Mouse (Mus musculus): ENCODE results near the gene Sema3e.

Sema3e gene

DNA sequence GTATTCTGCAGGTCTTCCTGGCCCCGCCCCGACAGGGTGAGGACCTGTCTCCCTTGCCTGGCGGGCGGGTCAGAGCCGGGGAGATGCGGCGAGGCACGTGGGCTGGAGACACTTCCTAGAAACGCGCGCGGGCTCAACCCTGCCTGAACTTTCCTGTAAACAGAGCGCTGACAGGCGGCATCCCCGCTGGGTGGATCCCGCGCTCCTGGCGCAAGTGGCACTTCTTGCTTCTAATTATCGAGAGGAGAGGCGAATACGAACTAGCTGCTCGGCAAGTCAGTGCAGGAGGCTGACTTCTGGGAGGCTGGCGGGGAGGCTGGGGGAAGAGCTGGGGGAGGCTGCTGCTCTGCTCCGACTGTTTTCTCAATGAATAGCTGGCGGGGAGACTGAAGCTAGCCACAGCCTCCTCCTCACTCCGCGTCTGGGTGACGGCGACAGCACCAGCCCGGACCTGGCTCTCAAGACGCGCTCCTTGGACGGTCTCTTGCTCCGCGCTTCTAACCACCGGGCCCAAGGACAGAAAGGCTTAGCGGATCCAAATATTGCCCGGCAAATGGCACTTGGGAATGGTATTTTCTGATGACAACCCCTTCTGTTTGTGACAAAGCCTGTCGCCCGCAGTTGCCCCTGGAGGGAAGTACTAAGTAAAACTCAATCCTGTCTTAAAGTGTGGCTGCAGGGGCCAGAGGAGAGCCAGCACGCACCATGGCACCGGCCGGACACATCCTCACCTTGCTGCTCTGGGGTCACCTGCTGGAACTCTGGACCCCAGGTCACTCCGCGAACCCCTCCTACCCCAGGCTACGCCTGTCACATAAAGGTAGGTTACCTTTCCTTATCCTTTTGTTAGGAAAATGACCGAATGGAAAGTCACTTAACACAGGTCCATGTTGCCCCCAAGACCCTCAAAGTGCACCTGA, at the start of gene Sema3e:
TSS of gene Sema3e (plus strand) at position 72 of the 920 bp plus-strand sequence.
- DNase-seq (ENCODE audit: low spot score in 2 of 2), result peak; percentile 14 to 17

- DNase-seq (ENCODE audit: low spot score in 2 of 2), result no peak
Measured at GRCm38 (mm10) chr5:13977576-13977975, 47.5 kb upstream of the Sema3e start.

GRCm38 (mm10) chr5:13979156-13979555, 45.9 kb upstream of the Sema3e start:
- DNase-seq (ENCODE audit: low spot score in 2 of 2), result no peak

DNA sequence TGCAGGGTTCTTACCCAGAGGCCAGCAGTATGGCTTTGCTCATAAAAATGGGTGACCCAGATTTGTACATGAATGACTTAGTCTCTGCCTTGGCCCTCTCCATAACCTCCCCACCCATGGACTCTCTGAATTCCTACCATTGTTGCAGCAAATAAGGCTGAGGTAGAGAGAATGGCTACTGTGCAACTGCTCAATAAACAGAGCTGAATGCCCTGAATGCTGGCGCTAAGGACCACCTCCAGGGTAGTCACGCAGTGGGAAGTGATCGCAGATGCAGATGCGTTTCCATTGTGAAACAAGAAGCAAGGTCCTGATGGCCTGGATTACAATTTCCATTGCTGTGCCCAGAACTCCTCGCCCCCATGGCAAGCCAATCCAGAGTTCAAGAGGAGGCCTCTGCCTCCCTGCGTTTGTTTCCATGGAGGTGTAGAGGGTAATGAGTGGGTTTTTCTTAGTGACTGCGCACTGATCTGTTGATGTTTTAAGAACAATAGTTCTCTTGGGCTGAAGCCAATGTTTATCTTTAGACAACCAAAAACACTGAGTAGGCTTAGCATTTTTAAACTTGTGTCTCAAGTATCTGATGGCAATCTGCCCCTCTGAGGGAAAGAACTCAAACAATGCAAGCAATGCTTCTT, 42.5 kb upstream of the Sema3e start:
- no peak for DNase-seq (ENCODE audit: low spot score in 2 of 2)

GRCm38 (mm10) chr5:13983608-13984007, 41.5 kb upstream of the Sema3e start:
- DNase-seq (ENCODE audit: low spot score in 2 of 2), result no peak

DNA sequence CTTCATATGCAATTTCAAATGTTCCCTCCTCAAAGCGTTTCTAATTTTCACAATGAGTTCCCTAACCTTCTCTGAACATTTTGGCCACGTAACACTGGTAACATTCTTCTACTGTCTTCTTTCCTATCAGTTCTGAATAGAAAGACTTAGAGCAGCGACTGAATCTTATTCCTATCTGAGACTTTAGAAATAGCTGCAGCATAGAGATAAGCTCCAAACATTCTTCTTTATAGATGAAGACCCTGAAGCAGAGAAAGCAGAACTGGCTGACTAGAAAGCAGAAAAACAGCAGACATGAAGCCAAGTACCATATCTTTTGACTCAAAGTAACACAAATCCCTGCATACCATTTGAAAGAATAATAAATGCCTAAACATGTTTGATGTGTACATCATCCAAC, 39.4 kb upstream of the Sema3e start:
- DNase-seq (ENCODE audit: low spot score in 2 of 2), result no peak

DNA sequence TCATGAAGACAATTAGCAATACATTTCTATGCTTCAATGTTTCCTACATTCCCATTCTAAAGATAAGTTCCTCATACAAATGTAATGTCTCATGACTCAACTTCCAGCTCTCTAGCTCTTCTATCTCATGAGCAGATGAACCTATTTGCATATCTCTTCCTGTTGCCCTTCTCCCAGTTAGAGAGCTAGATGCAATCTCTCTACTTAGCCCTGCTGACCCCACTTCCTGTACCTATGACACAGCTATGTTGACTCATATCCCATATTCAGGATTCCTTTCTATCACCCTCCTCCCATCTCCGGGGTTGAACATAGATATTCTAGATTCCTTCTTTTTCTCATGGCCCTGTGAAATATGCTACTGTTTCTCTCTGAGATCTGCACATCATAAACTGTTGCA, 38.0 kb upstream of the Sema3e start:
- no peak for DNase-seq (ENCODE audit: low spot score in 2 of 2)

GRCm38 (mm10) chr5:13988023-13988422, 37.1 kb upstream of the Sema3e start:
- DNase-seq (ENCODE audit: low spot score in 2 of 2), result no peak

DNA sequence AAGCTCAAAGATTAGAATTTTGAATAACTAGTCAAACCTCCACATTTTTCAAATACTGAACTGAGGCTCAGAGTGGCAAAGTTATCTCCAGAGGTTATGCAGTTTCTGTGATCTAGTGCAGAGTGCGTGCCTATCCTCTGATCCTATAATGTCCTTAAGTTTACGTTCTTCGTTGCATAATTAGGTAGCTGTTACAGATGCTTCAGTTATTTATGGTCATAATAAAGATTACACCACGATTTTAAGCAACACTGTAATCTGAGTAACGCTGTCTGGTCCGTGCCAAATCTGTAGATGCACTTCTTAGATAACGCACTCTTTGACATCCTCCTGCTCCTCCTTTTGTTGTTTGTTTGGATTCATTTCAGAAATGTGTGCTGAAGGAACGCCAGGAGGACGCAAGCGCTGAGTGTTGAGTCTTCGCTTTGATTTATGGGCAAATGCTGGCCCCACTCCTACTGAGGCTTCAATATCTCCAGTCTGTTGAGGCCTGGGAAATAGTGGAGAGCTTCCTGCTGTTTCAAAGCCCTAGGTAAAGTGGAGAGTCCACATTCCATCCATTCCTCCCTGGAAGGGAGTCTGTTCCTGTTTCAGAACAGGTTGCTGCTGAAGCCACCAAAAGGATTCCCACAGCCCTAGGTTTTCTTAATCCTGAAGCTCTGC, 32.2 kb upstream of the Sema3e start:
- DNase-seq (ENCODE audit: low spot score in 2 of 2), result no peak

GRCm38 (mm10) chr5:14028341-14028740, 3.3 kb downstream of the Sema3e start:
- no peak for DNase-seq (ENCODE audit: low spot score in 2 of 2)

DNA sequence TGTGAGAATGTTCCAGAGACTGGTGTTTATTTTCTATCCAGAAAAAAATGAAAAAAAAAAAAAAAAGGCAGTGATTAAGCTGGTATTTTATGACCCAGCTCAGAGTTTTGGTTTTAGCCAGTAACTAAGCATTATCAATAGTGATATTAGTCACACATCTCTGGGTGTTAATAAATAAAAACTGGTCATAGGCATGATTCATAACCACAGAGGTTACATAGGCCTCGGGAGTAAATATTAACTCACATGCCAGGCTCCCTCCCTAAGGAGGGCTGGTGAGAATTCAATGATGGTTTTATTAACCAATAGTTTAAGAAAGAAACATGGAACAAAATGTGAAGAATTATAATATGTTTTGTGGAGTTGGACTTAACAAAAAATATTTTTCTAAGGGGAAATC, 5.7 kb downstream of the Sema3e start:
- DNase-seq (ENCODE audit: low spot score in 2 of 2), result no peak

- no peak for DNase-seq (ENCODE audit: low spot score in 2 of 2)
Measured at GRCm38 (mm10) chr5:14032056-14032455, 7.0 kb downstream of the Sema3e start.

GRCm38 (mm10) chr5:14033302-14033701, 8.2 kb downstream of the Sema3e start:
- DNase-seq (ENCODE audit: low spot score in 2 of 2), result no peak

- DNase-seq (ENCODE audit: low spot score in 2 of 2), result no peak
Measured at GRCm38 (mm10) chr5:14038813-14039496, 13.9 kb downstream of the Sema3e start.

DNA sequence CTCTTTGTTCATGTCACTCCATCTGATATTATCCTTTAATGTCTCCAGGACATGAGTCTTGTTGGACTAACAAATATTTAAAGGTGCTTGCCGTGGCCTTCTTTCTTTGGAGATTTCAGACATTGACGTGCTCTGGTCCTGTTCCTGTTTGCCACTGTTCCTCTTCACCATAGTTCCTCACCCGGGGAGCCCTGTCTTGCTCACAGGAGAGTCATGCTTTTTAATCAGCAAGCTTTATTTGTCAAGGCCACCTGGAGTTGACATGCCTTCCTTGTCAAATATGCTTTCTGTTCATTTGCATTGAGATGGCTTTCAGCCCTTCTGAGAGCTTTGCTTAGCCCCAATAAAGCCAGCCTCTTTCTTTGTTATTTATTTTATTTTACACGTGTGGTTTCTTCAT, 15.1 kb downstream of the Sema3e start:
- DNase-seq (ENCODE audit: low spot score in 2 of 2), result no peak

DNA sequence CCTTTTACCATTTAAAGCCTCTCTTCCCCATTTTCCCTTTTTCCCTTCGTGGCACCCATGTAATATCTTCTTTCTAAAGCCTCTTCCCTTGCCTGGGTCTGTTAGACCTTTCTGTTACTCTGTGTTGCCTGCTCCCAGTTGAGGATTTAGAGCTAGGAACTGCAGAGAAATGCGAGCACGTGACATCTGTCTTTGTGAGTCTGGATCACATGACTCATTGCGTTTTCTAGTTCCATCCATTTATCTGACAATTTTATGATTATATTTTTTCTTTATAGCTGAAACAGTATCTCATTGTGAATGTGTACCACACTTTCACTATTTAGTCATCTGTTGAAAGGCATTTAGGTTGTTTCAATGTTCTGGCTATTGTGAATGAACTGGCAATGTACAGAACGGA, 18.0 kb downstream of the Sema3e start:
- DNase-seq (ENCODE audit: low spot score in 2 of 2), result no peak

GRCm38 (mm10) chr5:14043983-14044382, 18.9 kb downstream of the Sema3e start:
- no peak for DNase-seq (ENCODE audit: low spot score in 2 of 2)

DNA sequence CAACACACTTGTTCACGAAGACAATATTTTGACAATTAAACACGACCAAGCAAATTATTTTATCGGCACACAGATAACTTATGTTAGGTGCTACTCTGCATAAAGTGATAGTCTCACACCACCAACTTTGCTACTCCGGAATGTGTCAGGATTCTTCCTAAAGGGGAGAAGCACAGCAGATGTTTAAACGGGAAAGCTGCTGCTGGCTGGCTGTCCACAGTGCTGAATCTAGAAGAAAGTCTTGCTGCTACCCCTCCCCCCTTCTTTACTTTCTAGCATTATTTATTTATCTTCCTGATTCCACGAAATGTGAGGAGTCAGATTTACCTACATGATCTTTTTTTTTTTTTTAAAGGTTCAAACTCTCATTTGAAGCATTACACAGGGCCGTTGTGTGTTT, 23.6 kb downstream of the Sema3e start:
- no peak for DNase-seq (ENCODE audit: low spot score in 2 of 2)

DNA sequence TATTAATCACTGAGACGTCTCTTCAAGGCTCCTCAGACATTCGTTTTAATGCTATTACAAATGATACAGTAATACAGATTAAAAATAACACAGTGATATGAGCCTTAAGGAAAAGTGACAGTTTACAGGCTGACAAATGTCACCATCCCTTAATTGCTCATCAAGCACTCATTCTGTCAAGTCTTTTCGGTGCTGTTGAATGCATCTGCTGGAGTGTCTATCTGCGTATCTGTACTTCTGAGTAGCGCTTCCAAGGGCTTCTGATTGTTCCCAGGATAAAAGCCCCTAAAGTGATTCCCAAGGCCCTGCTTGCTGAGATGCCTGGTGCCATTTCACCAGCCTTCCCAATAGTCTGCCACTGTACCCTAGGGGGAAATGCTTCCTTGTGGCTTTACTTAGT, 29.4 kb downstream of the Sema3e start:
- no peak for DNase-seq (ENCODE audit: low spot score in 2 of 2)

DNA sequence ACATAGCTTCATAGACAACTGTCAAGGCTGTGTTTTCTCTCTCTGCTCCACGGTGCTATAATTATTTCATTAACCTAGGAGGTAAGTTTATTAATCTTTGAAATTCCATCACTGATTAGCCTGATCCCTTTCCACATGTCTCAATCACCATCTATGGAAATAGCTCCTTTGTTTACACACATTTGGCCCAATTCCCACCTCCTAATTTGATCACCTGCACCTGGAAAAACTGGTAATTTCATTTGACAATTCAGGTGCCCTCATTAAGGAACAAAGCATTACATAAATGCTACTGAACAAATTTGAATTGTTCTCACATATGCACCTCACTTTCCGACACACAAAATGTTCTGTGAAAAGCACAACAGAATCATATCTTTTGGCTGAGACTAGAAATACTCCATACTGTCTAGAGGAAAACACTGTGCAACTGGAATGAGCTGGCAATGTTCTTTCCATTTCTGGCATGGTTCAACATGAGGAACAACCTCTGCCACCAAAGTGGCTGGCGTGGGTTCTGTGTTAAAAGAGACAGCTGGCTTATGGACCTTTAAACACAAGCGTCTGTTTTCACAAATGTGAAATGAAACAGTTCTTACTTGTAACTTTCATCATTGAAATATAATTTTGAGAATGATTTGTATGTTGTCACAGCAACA, 34.9 kb downstream of the Sema3e start:
- DNase-seq (ENCODE audit: low spot score in 2 of 2), result no peak

GRCm38 (mm10) chr5:14062918-14063481, 37.9 kb downstream of the Sema3e start:
- no peak for DNase-seq (ENCODE audit: low spot score in 2 of 2)

Measured in frontal cortex, postnatal 25 days (tissue).